Mouse (Mus musculus) adrenal gland (tissue): ENCODE measurements around the gene Dtx4.

Source experiments
- intact Hi-C: fragments of 180-260 bp; cut with DNase I; formaldehyde crosslinking; loops from one replicate; pipeline ENCODE4 v1.15.1; 2025

Gene Dtx4

DNA sequence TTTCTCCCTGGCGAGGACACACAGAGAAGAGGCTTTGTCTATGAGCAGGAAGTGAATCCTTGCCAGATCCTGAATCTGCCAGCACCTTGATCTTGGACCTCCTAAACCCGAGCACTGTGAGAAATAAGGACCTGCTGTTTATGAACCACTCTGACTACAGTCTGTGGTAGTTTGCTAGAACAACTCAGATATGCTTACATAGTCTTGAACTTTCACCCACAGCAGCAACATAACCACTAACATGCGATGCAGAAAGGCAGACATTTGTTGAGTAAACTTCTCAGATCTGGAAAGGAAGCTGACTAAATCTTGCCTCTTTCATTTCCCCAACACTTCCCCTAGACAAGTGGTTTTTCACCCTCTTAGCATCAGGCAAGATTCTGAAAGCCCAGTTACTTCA is 29.4 kb downstream of the Dtx4 start:
- intact Hi-C loops: no loop called here

DNA sequence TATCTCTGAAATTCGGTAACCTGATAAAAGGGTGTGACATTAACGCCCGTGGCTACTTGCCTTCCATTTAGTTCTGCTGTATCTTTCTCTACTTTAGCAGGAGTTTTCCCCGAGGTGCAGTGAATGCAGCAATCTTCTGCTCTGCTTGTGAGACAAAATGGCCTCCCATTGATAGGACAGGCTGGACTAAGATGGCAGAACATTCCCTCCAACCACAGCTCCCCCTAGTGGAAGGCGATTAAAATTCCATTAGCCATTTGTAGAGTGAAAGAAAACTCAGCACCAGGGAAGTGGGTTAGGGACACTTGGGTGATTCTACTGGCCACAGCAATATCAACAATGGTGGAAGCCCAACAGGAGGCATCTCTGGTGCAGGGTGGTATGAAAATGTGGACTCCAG is 33.8 kb downstream of the Dtx4 start:
- intact Hi-C loops: loop anchor here (2.0 to 5.0 kb wide), 2 partner anchors 35 kb away; partner anchors contain the start of gene Dtx4

DNA sequence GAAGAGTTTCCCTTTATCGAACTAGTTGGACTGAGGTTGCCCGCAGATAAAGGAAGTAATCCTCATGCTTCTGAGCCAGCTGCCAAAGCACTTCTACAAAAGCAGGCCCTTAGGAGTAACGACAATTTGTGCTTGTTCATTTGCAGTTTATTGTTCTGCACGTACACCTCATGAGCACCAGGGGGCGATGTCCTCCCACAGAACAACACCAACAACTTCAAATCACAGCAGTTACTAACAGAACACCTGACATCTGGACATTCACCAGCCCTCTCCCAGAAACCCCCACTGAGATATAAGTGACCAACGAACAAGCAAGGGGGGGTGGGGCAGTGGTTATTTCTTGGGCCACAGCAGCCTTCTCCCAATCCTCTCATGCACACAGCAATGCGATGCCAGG is 35.0 kb downstream of the Dtx4 start:
- intact Hi-C loops: loop anchor here (2.0 to 5.0 kb wide), 2 partner anchors 33 to 36 kb away; partner anchors contain the start of gene Dtx4

DNA sequence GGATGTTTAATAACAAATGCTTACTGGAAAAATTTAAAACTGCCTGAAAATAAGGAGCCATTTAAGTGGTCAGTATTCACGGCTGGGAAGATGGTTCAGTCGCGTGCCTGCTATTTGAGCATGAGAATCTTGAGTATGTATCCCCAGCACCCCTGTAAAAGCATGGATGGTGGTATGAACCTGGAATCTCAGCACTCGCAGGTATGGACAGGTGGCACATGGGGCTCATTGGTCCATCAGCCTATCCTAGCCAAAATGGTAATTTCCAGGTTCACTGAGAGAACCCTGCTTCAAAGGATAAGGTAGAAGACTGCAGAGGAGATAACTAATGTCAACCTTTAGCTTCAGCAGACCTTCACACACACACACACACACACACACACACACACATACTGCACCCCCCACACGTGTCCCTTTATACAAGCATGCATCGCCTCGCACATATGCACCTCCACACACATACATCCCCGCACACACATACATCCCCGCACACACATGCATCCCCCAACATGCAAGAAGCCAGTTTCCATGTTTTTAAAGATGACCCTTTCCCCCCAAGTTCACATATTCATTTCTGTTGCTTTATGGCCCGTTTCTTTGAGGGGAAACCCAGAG is 35.6 kb downstream of the Dtx4 start:
- intact Hi-C loops: loop anchor here (2.0 to 5.0 kb wide), 2 partner anchors 33 to 37 kb away; partner anchors contain the start of gene Dtx4

DNA sequence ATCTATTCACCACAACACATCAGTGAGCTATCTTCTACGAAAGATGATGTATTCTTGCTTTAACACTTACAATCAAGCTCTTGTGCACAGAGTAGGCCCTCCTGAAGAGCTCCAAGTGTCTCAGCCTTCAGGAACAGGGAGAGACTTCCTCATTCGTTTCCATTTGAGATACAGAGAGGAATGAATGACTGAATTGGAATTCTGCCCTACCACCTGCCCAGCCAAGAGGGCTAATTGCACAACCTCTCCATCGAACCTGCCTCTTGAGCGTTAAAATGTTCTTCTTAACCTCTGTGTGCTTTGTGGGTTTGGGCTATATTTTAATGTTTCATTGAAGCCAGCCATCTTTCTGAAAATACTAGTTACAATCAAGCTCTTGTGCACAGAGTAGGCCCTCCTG is 36.6 kb downstream of the Dtx4 start:
- intact Hi-C loops: loop anchor here (5.0 kb wide), 1 partner anchor 38 kb away; the partner anchor contains the start of gene Dtx4

DNA sequence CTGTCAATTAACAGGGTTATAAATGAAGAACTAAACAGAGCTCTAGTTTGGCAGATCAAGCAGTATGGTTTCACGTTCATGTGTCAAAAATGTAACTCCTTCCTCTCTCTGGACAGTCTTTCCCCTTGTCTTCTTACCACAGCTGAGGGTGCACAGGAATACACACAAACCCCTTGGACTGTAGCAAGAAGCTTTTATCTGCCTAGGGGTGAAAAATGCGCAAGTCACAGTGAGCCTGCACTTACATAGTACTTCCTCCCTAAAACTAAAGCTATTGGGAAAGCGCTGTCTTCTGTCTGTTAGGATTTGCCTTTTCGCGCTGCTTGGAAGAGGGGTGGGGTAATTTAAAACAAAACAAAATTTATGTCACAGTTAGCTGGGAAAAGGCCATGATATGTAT is 37.1 kb downstream of the Dtx4 start:
- intact Hi-C loops: no loop called here

DNA sequence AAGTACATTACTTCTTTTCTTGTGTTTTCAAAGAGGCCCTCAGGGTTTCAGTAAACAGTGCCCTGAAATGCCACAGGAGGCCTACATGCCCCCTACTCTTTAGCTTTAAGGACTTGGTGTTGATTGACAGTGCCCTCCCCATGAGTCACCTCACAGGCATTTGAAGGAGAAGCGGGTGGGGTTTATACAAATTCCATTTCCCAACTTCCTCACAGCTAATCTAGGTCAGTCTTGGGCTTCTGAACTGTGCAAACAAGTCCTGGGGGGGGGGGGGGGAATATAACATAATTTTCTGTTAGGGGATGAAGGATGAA is 37.6 kb downstream of the Dtx4 start:
- intact Hi-C loops: no loop called here

DNA sequence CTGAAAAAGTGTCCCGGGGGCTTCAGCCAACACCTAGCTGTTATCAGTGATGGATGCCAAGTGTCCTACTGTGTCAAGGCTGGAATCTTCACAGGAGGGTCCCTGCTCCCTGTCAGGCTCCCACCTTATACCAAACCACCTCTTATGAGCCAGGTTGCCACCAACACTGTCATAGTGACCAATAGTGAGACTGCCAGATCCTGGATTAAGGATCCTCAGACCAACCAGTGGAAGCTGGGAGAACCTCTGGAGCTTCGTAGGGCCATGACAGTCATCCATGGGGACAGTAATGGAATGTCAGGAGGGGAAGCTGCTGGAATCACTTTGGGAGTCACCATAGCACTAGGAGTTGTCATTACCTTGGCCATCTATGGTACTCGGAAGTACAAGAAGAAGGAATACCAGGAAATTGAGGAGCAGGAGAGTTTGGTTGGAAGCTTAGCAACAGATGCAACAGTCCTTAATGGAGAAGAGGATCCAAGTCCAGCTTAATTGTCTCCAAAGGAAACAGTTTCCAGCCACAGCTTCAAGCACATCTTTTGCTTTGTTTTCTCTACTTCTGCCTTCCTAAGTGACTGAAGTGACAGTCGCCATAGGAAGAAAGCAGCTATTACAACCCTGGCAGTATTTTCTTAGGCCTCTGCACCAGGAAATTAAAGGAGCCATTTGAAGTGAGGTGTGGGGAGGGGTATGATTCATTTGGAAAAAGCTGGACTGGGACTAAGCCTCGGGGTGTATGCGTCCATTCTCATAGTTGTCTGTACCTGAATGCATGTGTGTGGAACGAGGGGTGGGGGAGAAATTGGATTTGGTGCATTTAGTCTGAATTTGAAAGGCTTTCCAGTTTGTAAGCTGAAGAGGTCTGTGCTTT is 38.2 kb downstream of the Dtx4 start:
- intact Hi-C loops: no loop called here

DNA sequence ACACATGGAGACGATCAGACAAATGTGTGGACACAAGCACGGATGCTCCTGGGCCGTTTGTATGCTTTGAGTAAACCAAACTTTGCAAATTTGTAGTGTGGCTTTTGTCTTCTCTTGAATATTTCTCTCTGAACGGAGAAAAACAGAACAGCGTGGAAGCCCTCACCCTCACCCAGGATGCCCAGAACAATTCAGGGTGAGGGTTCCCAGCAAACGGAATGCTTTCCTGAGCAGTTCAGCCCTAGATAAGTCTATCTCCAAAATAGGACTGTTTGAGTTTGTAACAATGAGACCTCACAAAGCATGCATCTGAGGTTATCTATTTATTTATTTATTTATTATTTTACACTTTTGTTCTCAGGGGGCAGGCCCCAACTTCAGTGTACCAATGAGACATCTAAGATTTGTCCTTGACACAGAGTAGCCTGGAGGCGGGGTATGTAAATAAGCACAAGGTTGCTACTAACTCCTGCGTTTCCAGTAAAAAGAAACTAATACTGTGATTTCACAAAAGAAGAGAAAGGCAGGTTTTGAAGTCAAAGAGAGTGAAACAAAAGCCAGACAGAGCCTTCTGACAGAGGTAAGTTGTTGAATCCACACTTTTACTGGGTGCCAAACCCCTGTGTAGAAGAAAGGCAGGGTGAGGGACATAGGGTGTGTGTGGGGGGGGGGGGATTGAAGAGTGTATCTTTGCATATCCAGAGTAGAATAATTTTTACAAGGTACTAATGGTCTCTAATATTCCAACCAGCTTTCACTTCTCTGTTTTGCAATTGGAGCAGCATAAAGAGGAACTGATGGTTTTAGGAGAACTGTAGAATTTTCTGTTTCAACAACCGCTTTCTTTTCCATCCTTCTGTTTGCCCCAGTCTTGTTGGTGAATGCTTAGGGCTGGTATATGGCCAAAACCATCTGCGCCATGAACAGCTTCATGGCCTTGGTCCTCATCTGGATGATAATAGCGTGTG is 40.7 kb downstream of the Dtx4 start, which contains the start of gene Mpeg1:
Gene Mpeg1, plus strand, starts transcription at position 498 of the 968 bp plus-strand sequence.
- intact Hi-C loops: no loop called here

DNA sequence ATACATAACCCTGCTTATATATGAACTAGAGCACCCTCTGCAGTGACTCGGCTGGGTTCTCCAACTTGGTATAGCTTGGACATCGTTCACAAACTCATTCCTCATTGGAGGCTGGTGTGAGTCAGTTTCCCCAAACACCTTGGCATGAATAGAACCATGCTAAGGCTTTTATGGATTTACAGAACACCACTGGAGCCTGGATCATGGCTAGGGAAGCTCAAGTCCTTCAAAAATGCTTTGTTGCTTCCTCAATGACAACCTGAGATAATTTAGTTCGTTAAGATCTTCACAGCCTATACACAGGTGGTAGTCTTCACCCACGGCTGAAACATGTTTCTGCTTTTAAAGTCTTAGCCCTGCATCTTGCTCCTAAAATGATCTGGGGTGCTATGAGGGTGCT is 41.7 kb downstream of the Dtx4 start:
- intact Hi-C loops: no loop called here

DNA sequence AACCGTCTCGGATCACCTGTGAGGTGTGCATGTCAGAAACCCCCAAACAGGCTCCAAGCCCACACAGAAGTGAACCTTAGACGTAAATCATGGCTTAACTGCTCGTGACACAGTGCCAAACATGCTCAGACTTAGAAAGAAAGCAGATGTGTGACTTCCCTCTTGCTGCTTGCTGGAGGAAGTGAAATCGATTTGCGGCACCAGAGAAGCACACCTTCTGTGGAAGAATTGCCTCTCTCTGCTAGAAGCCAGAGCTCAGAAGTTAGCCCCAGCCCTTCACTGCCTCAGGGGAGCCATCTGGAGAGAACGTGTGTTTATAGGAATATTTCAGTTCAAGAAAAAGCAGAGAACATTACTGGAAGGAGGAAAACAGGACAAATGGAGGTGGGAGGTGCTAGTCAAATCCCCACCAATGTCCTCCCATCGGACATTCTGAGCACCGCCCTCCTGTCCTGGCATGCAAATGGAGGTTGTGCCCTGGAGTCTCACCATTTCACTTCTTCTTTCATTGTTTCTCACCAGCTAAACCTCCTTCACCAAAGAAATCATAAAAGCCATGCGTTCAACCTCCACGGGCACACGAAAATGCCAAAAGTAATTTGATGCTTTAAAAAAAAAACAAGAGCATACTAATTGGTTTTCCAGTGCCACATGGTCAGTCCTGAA is 43.7 kb downstream of the Dtx4 start:
- intact Hi-C loops: no loop called here

DNA sequence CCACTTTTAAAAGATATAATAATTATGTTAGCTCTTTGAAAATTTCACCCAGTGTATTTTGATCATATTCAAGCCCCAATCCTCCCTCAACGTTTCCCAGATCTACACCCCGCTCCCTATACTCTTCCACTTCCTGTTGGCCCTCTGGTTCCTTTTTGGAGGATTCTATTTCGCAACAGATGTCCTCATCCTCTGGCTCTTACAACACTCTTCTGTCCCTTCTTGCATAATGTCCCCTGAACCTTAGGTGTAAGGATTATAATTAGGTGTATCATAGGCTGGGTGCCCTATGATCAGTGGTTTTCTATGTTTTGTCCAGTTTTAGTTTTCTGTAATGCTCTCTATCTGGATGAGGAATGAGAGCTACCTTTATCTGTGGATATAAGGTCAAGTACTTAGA is 56.2 kb downstream of the Dtx4 start:
- intact Hi-C loops: no loop called here

DNA sequence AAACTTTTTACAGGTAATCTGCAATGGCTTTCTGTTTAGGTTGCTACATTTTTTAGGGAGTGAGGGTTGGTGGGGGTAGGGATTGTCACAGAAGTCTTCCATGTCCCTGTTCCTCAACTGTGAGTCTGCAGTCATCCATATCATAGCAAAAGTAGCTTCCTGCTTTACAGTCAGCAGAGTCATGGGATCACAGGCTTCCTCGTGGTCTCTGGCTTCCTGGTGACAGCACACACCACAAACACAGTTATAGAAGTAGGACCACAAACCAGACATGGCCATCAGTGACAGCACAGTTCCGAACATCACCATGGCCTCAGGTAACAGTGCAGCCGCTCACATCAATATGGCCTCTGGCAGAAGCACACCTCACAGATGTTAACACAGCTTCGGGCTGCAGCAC is 58.7 kb downstream of the Dtx4 start:
- intact Hi-C loops: no loop called here

DNA sequence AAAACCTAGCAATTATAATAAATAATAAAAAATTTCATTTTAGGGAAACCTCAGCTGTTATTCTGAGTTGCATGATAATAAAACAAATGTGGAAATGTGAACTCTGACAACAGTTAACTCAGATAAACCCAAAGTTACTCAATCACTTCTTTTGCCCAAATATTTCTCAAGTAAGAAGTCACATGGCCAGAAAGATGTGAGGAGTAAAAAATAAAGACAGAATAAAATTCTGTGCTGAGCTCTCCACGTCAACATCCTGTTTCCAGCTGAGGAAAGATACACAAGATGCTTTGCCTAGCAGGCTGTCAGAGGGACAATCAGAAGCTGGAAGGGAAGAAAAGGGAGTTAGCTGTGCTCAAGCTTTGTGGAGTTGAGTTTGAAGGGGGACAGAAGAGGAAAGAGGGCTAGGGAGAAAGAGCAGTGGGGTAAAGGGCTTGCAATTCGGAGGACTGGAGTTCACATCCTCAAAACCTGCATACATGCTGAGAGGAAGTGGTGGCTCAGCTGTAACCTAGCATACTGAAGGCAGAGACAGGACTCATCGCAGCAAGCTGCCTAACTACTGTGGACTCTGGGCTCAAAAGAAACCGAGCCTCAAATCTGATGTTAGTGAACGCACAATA is 61.0 kb downstream of the Dtx4 start:
- intact Hi-C loops: no loop called here

DNA sequence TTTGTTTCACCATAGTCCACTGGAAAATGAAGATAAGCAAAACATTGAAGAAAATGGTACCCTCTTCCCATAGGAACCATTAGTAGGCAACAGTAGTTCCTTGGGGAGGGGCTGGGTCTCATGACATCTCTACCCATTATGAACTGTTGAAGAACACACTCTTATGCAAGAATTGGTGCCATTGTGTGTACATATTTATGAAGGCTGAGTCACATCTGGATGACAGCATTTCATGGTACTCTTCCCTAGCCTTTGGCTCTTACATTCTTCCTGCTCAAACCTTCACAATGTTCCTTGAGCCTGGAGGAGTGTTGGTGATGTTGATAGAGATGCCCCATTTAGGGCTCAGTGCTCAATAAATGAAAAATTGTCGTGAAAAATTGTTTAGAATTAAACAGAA is 61.7 kb downstream of the Dtx4 start:
- intact Hi-C loops: no loop called here

DNA sequence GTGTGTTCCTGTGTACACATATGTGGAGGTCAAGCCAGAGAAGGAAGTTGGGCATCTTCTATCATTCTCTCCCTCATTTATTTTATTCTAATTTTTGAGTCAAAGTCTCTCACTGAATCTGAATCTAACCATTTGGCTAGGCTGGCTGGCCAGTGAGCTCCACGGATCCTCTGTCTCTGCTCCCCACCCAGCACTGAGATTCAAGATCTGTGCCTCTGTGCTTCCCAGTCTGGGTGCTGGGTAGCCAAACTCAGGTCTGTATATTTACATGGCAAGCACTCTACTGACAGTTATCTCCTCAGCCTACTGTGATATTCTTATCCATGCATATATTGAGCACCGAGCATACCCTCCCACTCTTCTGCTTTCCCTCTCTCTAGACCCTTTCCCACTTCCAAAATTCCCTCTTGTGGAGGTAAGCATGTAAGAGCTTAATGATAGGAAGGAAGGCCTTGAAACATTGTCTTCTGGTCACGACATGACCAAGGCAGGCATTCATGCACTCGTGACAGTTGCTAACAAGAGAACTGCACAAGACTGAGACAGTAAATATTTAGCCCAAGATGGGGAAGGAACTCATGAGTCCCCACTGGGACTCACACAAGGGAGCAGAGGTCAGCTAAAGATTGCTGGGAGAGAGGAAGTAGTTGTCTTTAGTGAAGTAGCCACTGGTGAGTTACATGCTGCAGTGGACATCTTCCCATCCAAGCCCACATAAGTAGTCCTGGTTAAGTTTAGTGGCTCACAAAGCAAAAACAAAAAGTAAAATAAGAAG is 65.3 kb downstream of the Dtx4 start:
- intact Hi-C loops: no loop called here

DNA sequence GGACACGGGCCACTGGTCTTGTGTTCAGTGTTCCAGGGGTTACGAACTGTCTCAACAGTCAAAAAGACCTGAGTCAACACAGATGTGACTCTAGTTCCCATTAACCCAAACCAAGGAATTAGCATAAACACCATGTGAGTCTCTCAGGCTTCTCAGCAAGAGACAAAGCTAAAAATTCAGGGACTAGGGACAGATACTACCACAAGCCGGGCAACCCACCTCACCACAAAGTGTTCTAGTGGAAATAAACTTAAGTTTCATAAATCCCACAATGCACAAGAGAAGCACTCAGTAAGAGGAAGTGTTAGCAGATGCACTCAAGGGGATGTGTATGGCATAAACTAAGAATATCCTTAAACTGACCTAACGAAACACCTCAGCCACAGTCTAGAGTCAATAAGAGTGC is 66.2 kb downstream of the Dtx4 start:
- intact Hi-C loops: no loop called here

DNA sequence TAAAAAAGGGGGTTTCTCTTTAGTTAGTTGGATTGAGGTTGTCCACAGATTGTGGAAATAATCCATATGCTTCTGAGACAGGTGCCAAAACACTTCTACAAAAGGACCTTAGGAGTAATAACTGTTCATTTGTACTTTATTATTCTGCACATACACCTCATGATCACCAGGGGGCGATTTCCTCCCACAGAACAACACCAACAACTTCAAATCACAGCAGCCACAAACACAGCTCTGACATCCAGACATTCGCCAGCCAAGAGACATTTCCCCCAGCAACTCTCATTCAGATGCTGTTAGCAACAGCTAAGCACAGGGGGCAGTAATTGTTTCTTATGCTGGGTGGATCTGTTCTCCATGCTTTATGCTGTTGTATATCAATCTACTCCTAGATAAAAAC is 68.2 kb downstream of the Dtx4 start:
- intact Hi-C loops: loop anchor here (2.0 to 5.0 kb wide), 4 partner anchors 34 to 301 kb away; no protein-coding TSS in a partner anchor

DNA sequence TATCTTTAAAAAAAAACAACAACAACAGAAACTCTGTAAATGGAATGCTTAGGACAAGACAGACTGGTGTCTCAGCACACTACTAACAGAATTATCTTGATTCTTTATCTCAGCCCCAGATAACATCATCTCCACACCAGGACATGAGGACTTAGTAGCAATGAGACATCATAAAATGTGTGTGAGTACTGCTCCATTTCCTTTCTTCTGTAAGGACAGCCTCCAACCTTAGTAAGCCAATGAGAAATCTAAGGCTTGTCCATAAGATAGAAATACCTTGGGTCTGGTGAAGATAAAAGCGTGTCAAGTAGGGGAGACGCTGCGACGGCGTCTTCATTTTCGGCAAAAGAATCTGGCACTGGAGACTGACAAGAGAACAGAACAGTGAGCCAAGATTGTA is 73.6 kb downstream of the Dtx4 start, which contains the start of gene Pfpl:
Gene Pfpl, plus strand, starts transcription at position 301 of the 400 bp plus-strand sequence.
- intact Hi-C loops: no loop called here

DNA sequence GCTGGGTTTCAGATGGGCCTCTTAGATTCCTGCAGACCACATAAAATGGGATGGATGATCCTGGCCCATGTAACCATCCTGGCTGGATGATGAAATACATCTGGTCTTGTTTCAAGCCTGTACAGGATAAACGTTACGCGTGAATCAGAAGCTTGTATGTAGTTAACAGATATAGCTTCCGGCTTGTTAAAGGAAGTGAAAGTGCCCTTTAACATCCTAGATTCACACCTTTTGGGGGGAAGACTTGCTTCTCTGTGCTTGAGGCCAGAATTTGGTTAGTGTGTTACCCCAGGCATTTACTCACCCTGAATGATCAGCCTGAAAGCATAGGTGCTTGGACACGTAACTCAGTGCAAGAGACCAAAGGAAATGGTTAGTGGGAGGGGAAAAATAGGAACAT is 74.2 kb downstream of the Dtx4 start:
- intact Hi-C loops: no loop called here
